Mouse (Mus musculus) neural tube, embryonic 15.5 days (tissue): ENCODE measurements around the gene Olfr64. TPM values are rescaled to one million over a fixed set of nuclear protein-coding genes. Genes with fewer than 3 reads are reported as not detected.

Experiments
- polyA plus RNA-seq: library from polyadenylated mRNA; unstranded; fragments of >200 nt; fragmentation: Nextera tagmentation; extraction: Ambion mirVana; gene quantifications from 2 replicates; pipeline ENCODE4 v1.2.1, GENCODE M21; 2015

Gene Olfr64
- polyA plus RNA-seq, 1 experiment from 2014 or later = not detected

Other genes starting within 250 kb of the Olfr64 start
- gene Olfr623, start 230.8 kb downstream of the Olfr64 start, polyA plus RNA-seq = not detected in 2 replicates
- gene Olfr624, start 223.3 kb downstream of the Olfr64 start, polyA plus RNA-seq = 0.03 TPM in 1 of 2 replicates, not detected in the other
- gene Olfr625-ps1, start 211.8 kb downstream of the Olfr64 start, polyA plus RNA-seq = not detected in 2 replicates
- not detected in 2 replicates for gene Olfr243, start 179.8 kb downstream of the Olfr64 start, polyA plus RNA-seq
- not detected in 2 replicates for gene Olfr628, start 164.1 kb downstream of the Olfr64 start, polyA plus RNA-seq
- not detected in 2 replicates for gene Olfr629, start 149.5 kb downstream of the Olfr64 start, polyA plus RNA-seq
- not detected in 2 replicates for gene Olfr630, start 137.2 kb downstream of the Olfr64 start, polyA plus RNA-seq
- gene Olfr69, start 122.9 kb downstream of the Olfr64 start, polyA plus RNA-seq = not detected in 2 replicates
- not detected in 2 replicates for gene Olfr68, start 114.8 kb downstream of the Olfr64 start, polyA plus RNA-seq
- not detected in 2 replicates for gene Olfr67, start 102.7 kb downstream of the Olfr64 start, polyA plus RNA-seq
- gene Hbb-bt, start 80.5 kb downstream of the Olfr64 start, polyA plus RNA-seq = 1,593 and 1,794 TPM in 2 replicates
- 4,647 and 5,279 TPM in 2 replicates for gene Hbb-bs, start 66.4 kb downstream of the Olfr64 start, polyA plus RNA-seq
- not detected in 2 replicates for gene Hbb-bh2, start 54.0 kb downstream of the Olfr64 start, polyA plus RNA-seq
- 1.5 and 2.4 TPM in 2 replicates for gene Hbb-bh1, start 51.3 kb downstream of the Olfr64 start, polyA plus RNA-seq
- gene Hbb-y, start 41.3 kb downstream of the Olfr64 start, polyA plus RNA-seq = 141 and 250 TPM in 2 replicates
- gene Olfr66, start 8.2 kb downstream of the Olfr64 start, polyA plus RNA-seq = not detected in 2 replicates
- not detected in 2 replicates for gene Olfr65, start 9.0 kb upstream of the Olfr64 start, polyA plus RNA-seq
- gene Olfr631, start 34.3 kb upstream of the Olfr64 start, polyA plus RNA-seq = not detected in 2 replicates
- gene Olfr632, start 39.9 kb upstream of the Olfr64 start, polyA plus RNA-seq = not detected in 2 replicates
- gene Olfr633, start 50.0 kb upstream of the Olfr64 start, polyA plus RNA-seq = not detected in 2 replicates
- 0.03 TPM in 1 of 2 replicates, not detected in the other for gene Olfr635, start 76.7 kb upstream of the Olfr64 start, polyA plus RNA-seq
- gene Olfr638, start 104.3 kb upstream of the Olfr64 start, polyA plus RNA-seq = not detected in 2 replicates
- 0.03 TPM in 1 of 2 replicates, not detected in the other for gene Olfr639, start 122.8 kb upstream of the Olfr64 start, polyA plus RNA-seq
- gene Olfr640, start 131.1 kb upstream of the Olfr64 start, polyA plus RNA-seq = not detected in 2 replicates
- not detected in 2 replicates for gene Olfr641, start 141.0 kb upstream of the Olfr64 start, polyA plus RNA-seq
- not detected in 2 replicates for gene Olfr642, start 158.2 kb upstream of the Olfr64 start, polyA plus RNA-seq
- not detected in 2 replicates for gene 4930516K23Rik, start 167.0 kb upstream of the Olfr64 start, polyA plus RNA-seq
- not detected in 2 replicates for gene Olfr644, start 177.4 kb upstream of the Olfr64 start, polyA plus RNA-seq
- gene Olfr645, start 191.0 kb upstream of the Olfr64 start, polyA plus RNA-seq = not detected in 2 replicates
- gene Olfr646, start 210.4 kb upstream of the Olfr64 start, polyA plus RNA-seq = not detected in 2 replicates
- gene Ubqln5, start 235.3 kb upstream of the Olfr64 start, polyA plus RNA-seq = not detected in 2 replicates
- not detected in 2 replicates for gene Olfr643, start 242.9 kb upstream of the Olfr64 start, polyA plus RNA-seq
- gene Ubqln3, start 248.8 kb upstream of the Olfr64 start, polyA plus RNA-seq = not detected in 2 replicates